Mouse (Mus musculus) bone marrow, adult 2 months (tissue): ENCODE results near the gene Mpped2. TPM values are rescaled to one million over a fixed set of nuclear protein-coding genes. Genes with fewer than 3 reads are reported as not detected.

Experiments
- H3K27ac ChIP-seq: fragments of 200-500 bp; 2 replicates; pipeline ENCODE4 v1.5.1; 2012; ENCODE audit warnings: low read depth, mild to moderate bottlenecking, control low read depth, inconsistent platforms, low read length; ENCODE audit not compliant: control insufficient read depth, poor library complexity, insufficient read depth
- H3K4me1 ChIP-seq: fragments of 200-500 bp; 2 replicates; pipeline ENCODE4 v1.6.1; 2011; ENCODE audit warnings: low read length; ENCODE audit not compliant: control insufficient read depth, insufficient read depth
- H3K4me3 ChIP-seq: fragments of 200-500 bp; replicated peaks from 2 replicates; pipeline ENCODE3; 2011; ENCODE audit warnings: mild to moderate bottlenecking, low read depth, low read length, control low read depth; ENCODE audit not compliant: control insufficient read depth
- CTCF ChIP-seq: fragments of 200-500 bp; IDR thresholded peaks from 2 replicates; pipeline ENCODE4 v1.5.1; 2011; ENCODE audit warnings: low read length, control low read depth; ENCODE audit not compliant: control insufficient read depth, insufficient read depth
- POLR2A ChIP-seq: fragments of 200-500 bp; IDR thresholded peaks from 2 replicates; pipeline ENCODE4 v1.6.1; 2011; ENCODE audit warnings: low read depth, mild to moderate bottlenecking, control low read depth, low read length, borderline replicate concordance; ENCODE audit not compliant: control insufficient read depth
- WGBS: fragments of 180-500 bp; shearing (Covaris S2); methylation state at CpG from one replicate; pipeline ENCODE4 v1.1.7; 2018; 5-methylcytosine and 5-hydroxymethylcytosine counted together
- polyA plus RNA-seq: library from polyadenylated mRNA; stranded (reverse); fragments of >200 nt; gene quantifications from 2 replicates; pipeline ENCODE4 v1.2.4, GENCODE M21; 2011; ENCODE audit warnings: low replicate concordance; ENCODE audit not compliant: missing spikeins, insufficient read depth, insufficient read length

Gene Mpped2
- polyA plus RNA-seq, 1 experiment, result 0.52 TPM

GRCm38 (mm10) chr2:106863050-106863653 lies 170.1 kb downstream of the Mpped2 start:
- TF ChIP-seq CTCF (no peak), POLR2A (no peak)
- no peak overlapping the region for H3K27ac ChIP-seq
- no peak overlapping the region for H3K4me3 ChIP-seq
- no peaks in the 10 kb centered on the region for H3K4me1 ChIP-seq
- WGBS, result 44% methylated on average over 11 of the region's 11 CpGs

- no peak overlapping the region for H3K27ac ChIP-seq
- WGBS, result 83% methylated on average over 7 of the region's 7 CpGs
- no peak overlapping the region for H3K4me3 ChIP-seq
- H3K4me1 ChIP-seq, result no peaks in the 10 kb centered on the region
- no peak for TF ChIP-seq CTCF
- no peak for TF ChIP-seq POLR2A
These were observed 172.2 kb downstream of the Mpped2 start for GRCm38 (mm10) chr2:106865148-106865786.

GRCm38 (mm10) chr2:106866303-106866702 lies 173.2 kb downstream of the Mpped2 start:
- no peak for TF ChIP-seq CTCF
- TF ChIP-seq POLR2A, result no peak
- Histone ChIP-seq H3K4me3 (no peak overlapping the region), H3K4me1 (no peaks in the 10 kb centered on the region), H3K27ac (no peak overlapping the region)
- WGBS, result 20% methylated on average over 5 of the region's 5 CpGs

GRCm38 (mm10) chr2:106870886-106871285 lies 177.8 kb downstream of the Mpped2 start:
- no peaks in the 10 kb centered on the region for H3K4me1 ChIP-seq
- H3K27ac ChIP-seq, result no peak overlapping the region
- H3K4me3 ChIP-seq, result no peak overlapping the region
- WGBS, result 75% methylated on average over 2 of the region's 2 CpGs
- TF ChIP-seq POLR2A (no peak), CTCF (no peak)

- Histone ChIP-seq H3K4me1 (no peaks in the 10 kb centered on the region), H3K4me3 (no peak overlapping the region), H3K27ac (no peak overlapping the region)
- no peak for TF ChIP-seq CTCF
- TF ChIP-seq POLR2A, result no peak
- 82% methylated on average over 9 of the region's 9 CpGs for WGBS
These were observed 180.1 kb downstream of the Mpped2 start for GRCm38 (mm10) chr2:106873166-106873565.

- H3K4me3 ChIP-seq, result no peak overlapping the region
- 83% methylated on average over 8 of the region's 8 CpGs for WGBS
- TF ChIP-seq POLR2A (no peak), CTCF (no peak)
- no peak overlapping the region for H3K27ac ChIP-seq
- H3K4me1 ChIP-seq, result no peaks in the 10 kb centered on the region
These were observed 190.3 kb downstream of the Mpped2 start for GRCm38 (mm10) chr2:106883390-106883789.

GRCm38 (mm10) chr2:106888174-106888573 lies 195.1 kb downstream of the Mpped2 start:
- WGBS, result 79% methylated on average over 5 of the region's 5 CpGs
- Histone ChIP-seq H3K4me3 (no peak overlapping the region), H3K4me1 (no peaks in the 10 kb centered on the region), H3K27ac (no peak overlapping the region)
- TF ChIP-seq CTCF (no peak), POLR2A (no peak)

- H3K4me3 ChIP-seq, result no peak overlapping the region
- no peak overlapping the region for H3K27ac ChIP-seq
- 45% methylated on average over 3 of the region's 3 CpGs for WGBS
- TF ChIP-seq POLR2A (no peak), CTCF (no peak)
- no peaks in the 10 kb centered on the region for H3K4me1 ChIP-seq
These were observed 196.4 kb downstream of the Mpped2 start for GRCm38 (mm10) chr2:106889297-106890000.

- WGBS, result 76% methylated on average over 3 of the region's 3 CpGs
- Histone ChIP-seq H3K27ac (no peak overlapping the region), H3K4me3 (no peak overlapping the region), H3K4me1 (no peaks in the 10 kb centered on the region)
- TF ChIP-seq POLR2A (no peak), CTCF (no peak)
These were observed 200.3 kb downstream of the Mpped2 start for GRCm38 (mm10) chr2:106893376-106893775.
